Mouse (Mus musculus): ENCODE data around the gene Pygo1. TPM values are rescaled to one million over a fixed set of nuclear protein-coding genes. Genes with fewer than 3 reads are reported as not detected.

Gene Pygo1
- polyA plus RNA-seq (2012; rRNA removed), result 1.4 and 2.0 TPM in 2 replicates

DNA sequence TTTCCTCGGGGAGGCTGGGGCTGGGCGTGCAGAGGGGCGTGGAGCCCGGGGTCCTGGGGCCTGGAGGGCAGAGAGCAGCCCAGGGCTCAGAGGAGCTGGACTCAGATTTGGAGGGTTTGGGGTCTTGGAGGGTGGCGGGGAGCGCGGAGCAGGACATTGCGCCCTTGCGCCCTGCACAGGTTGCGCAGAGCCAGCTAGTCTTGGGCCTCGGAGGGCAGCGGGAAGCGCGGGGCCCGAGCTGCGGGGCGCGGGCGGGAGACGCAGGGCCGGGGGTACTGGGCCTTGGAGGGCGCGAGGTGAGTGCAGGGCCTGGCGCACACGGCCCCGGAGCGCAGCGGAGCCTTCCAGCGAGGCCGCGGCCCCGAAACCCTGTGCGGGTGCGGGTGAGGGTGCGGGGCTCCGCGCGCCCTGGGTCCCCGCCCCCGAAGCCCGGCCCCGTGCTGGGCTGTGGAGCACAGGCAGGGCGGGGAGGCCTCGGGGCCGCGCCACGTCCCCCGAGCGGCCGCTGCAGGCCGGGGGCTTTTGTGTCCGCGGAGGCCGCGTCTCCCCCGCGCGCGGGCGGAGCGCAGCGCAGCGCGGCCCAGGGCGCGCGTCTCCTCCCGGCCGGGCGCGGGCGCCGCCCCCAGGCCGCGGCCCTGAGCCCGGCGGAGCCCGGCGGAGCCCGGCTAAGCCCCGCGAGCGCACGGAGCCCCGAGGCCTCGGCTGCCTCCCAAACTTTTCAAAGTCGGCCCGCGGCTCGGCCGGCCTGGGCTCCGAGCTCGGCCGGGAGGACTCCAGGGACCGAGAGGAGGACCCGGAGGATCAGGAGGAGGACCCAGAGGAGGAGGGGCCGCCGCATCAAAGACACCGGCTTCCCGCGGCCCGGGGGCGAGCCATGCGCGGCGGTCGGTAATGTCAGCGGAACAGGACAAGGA, at the start of gene Pygo1:
Gene Pygo1 (plus strand): TSS at position 625 of the 914 bp plus-strand sequence.
- Histone ChIP-seq H3K4me1 (ENCODE audit: control insufficient read depth, insufficient read depth, low read length) (no peaks in the 10 kb centered on the region), H3K4me3 (replicated peaks; ENCODE audit: extremely low read depth, low read depth, low read length) (peak within 1 kb of the TSS; percentile 74)
- 1% methylated on average over 94 of the region's 108 CpGs for WGBS
- DNase-seq, result peak; percentile 35
- TF ChIP-seq CTCF (IDR thresholded peaks at IDR 0.05; ENCODE audit: insufficient read depth, low read length) (no peak), POLR2A (IDR thresholded peaks at IDR 0.05; ENCODE audit: borderline replicate concordance, extremely low read depth, low read depth, low read length) (no peak)

DNA sequence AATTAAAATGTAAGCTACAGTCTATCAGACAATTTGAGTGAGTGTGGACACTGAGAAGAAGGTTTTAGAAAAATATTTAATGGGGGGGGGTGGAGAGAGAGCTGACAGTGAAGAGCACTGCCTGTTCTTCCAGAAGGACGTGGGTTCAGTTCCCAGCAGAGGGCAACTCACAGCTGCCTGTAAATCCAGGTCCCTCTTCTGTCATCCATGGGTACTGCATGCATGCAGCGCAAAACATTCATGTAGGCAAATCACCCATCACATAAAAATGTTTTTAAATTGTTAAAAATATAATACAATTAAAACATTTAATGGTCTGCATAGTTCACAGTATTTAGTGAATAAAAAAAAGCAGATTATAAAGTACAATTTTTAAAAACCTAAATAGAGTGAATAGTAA, 49.6 kb upstream of the Pygo1 start:
- peaks cover 9% of the 10 kb centered on the region; the same call in 1 of the 2 replicates for H3K4me1 ChIP-seq (ENCODE audit: control insufficient read depth, insufficient read depth, low read length)
- DNase-seq, result no peak
- no peak overlapping the region for H3K4me3 ChIP-seq (replicated peaks; ENCODE audit: extremely low read depth, low read depth, low read length)
- TF ChIP-seq CTCF (IDR thresholded peaks at IDR 0.05; ENCODE audit: insufficient read depth, low read length) (no peak), POLR2A (IDR thresholded peaks at IDR 0.05; ENCODE audit: borderline replicate concordance, extremely low read depth, low read depth, low read length) (no peak)
- WGBS, result 80% methylated on average over 2 of the region's 2 CpGs

DNA sequence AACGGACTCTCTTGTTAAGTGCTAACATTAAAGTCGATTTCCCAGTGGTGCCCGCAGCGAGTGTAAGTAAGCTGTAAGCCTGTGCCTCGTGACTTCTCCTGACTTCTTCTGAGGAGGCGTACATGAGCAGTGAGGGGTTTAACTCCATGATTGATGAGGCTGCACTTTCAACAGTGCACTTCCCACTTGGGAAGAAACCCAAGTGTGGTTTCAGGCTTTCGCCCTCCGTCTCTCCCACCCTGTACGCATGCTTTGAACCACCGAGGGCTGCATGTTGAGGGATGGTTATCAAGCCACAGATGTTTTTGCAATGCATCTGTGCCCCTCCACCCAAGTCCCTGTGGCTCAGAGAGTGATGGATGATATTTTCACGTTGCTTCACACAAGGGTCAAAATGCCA, 47.5 kb upstream of the Pygo1 start:
- TF ChIP-seq CTCF (IDR thresholded peaks at IDR 0.05; ENCODE audit: insufficient read depth, low read length) (no peak), POLR2A (IDR thresholded peaks at IDR 0.05; ENCODE audit: borderline replicate concordance, extremely low read depth, low read depth, low read length) (no peak)
- DNase-seq, result no peak
- H3K4me1 ChIP-seq (ENCODE audit: control insufficient read depth, insufficient read depth, low read length), result peaks cover 7% of the 10 kb centered on the region; the same call in 1 of the 2 replicates
- no peak overlapping the region for H3K4me3 ChIP-seq (replicated peaks; ENCODE audit: extremely low read depth, low read depth, low read length)
- 31% methylated on average over 11 of the region's 11 CpGs for WGBS

DNA sequence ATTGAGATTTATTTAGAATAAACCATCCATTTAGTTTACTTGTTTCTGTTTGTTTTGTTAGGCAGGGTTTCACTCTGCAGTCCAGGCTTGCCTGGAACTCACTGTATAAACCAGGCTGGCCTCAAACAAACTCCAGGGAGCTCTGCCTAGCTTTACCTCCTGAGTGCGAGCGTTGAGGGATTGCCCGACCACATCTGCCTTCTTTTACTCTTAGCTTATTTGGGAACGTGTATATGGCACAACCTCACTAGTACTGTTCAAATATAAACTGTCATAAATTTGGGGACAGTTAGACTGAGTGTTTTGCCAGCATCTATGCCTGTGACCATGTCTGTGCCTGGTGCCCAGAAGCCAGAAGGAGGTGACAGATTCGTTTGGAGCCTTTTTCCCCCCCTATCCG, 46.8 kb upstream of the Pygo1 start:
- TF ChIP-seq POLR2A (IDR thresholded peaks at IDR 0.05; ENCODE audit: borderline replicate concordance, extremely low read depth, low read depth, low read length), result no peak
- no peak for TF ChIP-seq CTCF (IDR thresholded peaks at IDR 0.05; ENCODE audit: insufficient read depth, low read length)
- no peak overlapping the region for H3K4me3 ChIP-seq (replicated peaks; ENCODE audit: extremely low read depth, low read depth, low read length)
- H3K4me1 ChIP-seq (ENCODE audit: control insufficient read depth, insufficient read depth, low read length), result peaks cover 7% of the 10 kb centered on the region; the same call in 1 of the 2 replicates
- no peak for DNase-seq
- 65% methylated on average over 6 of the region's 6 CpGs for WGBS

DNA sequence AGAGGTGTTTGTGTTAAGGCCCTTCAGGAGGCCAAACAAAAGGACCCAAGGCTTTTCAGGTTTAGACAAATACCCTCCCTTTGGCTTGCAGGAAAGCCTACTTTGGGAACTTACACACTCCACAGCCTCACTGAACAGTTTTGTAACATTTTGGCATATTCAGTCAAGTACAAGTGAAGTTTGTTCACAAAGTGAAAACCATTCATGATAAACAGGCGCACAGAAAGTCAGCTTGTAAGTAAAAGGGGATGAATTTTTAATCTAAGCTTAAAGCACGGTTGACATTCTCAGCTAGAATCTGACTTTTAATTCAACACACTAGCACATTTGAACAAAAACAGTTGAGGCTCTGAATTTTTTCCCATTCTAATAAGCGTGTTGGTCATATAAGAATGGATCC, 45.8 kb upstream of the Pygo1 start:
- H3K4me3 ChIP-seq (replicated peaks; ENCODE audit: extremely low read depth, low read depth, low read length), result no peak overlapping the region
- DNase-seq, result no peak
- H3K4me1 ChIP-seq (ENCODE audit: control insufficient read depth, insufficient read depth, low read length), result peaks cover 7% of the 10 kb centered on the region; the same call in 1 of the 2 replicates
- TF ChIP-seq CTCF (IDR thresholded peaks at IDR 0.05; ENCODE audit: insufficient read depth, low read length), result no peak
- no peak for TF ChIP-seq POLR2A (IDR thresholded peaks at IDR 0.05; ENCODE audit: borderline replicate concordance, extremely low read depth, low read depth, low read length)
- WGBS, result 84% methylated on average over 3 of the region's 3 CpGs

DNA sequence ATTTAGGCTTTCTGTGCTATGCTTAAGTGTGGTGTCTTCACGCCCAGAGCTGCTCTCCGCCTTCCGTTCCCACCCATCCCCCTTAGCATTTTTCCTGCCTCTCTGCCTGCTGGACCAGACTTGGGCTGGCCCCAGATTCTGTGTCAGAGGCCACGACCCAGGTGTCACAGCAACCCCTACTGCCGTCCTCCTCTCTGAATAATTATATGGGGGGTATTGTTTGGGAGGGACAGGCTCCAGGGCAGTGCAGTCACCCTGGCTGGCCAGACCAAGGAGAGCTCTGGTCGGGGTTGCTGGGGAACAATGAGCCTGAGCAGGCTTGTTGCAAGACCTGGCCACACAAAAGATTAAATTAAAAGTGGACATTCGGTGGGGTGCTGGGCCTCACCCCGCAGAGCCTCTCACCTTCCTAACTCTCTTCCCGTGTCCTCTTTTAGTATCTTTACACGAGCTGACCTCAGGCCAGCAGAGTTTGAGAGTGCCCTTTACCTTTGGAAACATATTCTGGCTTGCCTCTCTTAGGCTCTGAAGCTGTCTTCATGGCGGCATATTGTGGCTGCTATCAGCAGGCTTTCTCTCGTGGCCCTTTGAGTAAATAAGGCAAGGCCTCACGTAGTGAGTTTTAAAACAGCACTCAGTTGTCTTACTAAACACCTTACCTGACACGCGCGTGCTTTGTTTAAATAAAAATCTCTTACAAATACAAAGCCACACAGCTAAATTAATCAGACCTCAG, 45.1 kb upstream of the Pygo1 start:
- WGBS, result 56% methylated on average over 16 of the region's 16 CpGs
- DNase-seq, result no peak
- TF ChIP-seq POLR2A (IDR thresholded peaks at IDR 0.05; ENCODE audit: borderline replicate concordance, extremely low read depth, low read depth, low read length) (no peak), CTCF (IDR thresholded peaks at IDR 0.05; ENCODE audit: insufficient read depth, low read length) (no peak)
- Histone ChIP-seq H3K4me1 (ENCODE audit: control insufficient read depth, insufficient read depth, low read length) (peaks cover 7% of the 10 kb centered on the region; the same call in 1 of the 2 replicates), H3K4me3 (replicated peaks; ENCODE audit: extremely low read depth, low read depth, low read length) (no peak overlapping the region)

DNA sequence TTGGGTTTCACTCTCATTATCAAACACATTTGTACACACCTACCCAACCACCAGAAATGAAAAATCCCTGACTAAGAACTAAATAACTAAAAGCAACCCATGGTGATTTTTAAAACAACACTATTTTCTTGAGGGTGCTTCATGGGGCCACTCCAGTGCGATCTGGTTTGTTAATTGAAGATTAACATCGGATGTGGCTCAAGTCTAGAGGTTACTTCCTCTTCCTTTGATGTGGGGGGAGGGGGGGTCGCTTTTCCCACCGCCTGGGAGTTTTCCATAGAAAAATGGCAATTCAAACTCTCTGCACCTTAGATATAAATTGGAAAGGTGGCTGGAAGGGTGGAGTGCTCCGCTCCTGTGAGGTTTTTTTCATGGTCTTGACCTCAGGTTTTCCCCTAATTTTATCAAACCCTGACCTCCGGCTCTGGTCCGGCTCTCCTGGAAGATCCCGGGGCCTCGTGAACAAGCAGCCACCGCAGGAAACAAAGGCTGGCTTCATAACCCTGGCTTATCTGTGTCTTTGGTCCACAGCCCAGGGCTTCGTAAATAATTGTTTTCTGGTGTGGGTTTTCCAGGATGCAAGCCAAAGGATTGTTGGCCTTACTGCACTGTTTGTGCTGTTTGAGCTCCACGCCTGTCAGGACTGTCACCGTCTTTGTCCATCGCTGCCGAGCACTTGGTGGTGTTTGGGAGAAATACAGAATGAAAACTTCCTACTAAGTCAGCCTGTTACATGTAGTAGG, 44.2 kb upstream of the Pygo1 start:
- peak; percentile 13 for DNase-seq
- 13% methylated on average over 15 of the region's 15 CpGs for WGBS
- Histone ChIP-seq H3K4me3 (replicated peaks; ENCODE audit: extremely low read depth, low read depth, low read length) (no peak overlapping the region), H3K4me1 (ENCODE audit: control insufficient read depth, insufficient read depth, low read length) (peaks cover 7% of the 10 kb centered on the region; the same call in 1 of the 2 replicates)
- TF ChIP-seq CTCF (IDR thresholded peaks at IDR 0.05; ENCODE audit: insufficient read depth, low read length) (no peak), POLR2A (IDR thresholded peaks at IDR 0.05; ENCODE audit: borderline replicate concordance, extremely low read depth, low read depth, low read length) (no peak)

DNA sequence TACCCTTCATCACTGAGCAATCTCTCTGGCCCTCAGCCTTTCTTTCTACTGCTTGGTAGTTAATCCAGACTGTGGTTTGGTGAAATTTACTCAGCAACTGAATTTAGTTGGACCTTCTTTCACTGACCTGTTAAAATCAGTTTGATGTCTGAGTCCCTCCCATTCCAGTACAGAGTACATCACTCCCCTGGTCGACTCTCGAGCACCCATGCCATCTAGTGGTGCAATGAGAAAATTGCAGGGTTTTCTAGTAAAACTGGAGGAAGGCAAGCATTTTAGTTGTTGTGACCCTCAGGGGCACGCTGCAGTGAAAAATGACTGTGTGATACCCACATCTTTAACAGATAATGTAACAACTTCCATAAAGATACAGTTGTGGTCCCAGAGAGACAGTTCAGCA, 41.5 kb upstream of the Pygo1 start:
- WGBS, result 7% methylated on average over 3 of the region's 3 CpGs
- no peak overlapping the region for H3K4me3 ChIP-seq (replicated peaks; ENCODE audit: extremely low read depth, low read depth, low read length)
- peak; percentile 24 for DNase-seq
- TF ChIP-seq CTCF (IDR thresholded peaks at IDR 0.05; ENCODE audit: insufficient read depth, low read length) (peak; percentile 67), POLR2A (IDR thresholded peaks at IDR 0.05; ENCODE audit: borderline replicate concordance, extremely low read depth, low read depth, low read length) (no peak)
- H3K4me1 ChIP-seq (ENCODE audit: control insufficient read depth, insufficient read depth, low read length), result 0 out of 2 replicates have a peak, but pooled peaks cover 5% of the 10 kb centered on the region

DNA sequence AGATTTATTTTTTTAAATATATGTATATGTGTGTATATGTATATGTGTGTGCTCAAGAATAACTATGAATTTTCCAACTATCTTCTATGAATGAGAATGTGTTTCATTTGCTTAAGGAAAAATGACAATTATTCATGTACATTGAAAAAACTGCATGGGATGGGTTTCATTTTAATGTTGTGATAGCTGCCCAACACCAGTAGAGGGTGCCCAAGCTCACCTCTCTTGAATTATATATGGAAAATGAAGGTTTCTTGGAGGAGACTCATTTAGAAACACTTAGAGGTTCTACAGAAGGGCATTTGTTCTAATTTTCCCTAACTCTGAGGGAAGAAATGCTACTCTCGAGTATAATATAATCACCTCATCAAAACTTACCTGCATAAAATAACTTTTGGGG, 35.7 kb upstream of the Pygo1 start:
- 73% methylated on average over 1 of the region's 1 CpGs for WGBS
- H3K4me1 ChIP-seq (ENCODE audit: control insufficient read depth, insufficient read depth, low read length), result no peaks in the 10 kb centered on the region
- no peak for TF ChIP-seq CTCF (IDR thresholded peaks at IDR 0.05; ENCODE audit: insufficient read depth, low read length)
- no peak for TF ChIP-seq POLR2A (IDR thresholded peaks at IDR 0.05; ENCODE audit: borderline replicate concordance, extremely low read depth, low read depth, low read length)
- DNase-seq, result no peak
- H3K4me3 ChIP-seq (replicated peaks; ENCODE audit: extremely low read depth, low read depth, low read length), result no peak overlapping the region

Measured in lung, adult 2 months (tissue).